Mouse (Mus musculus) granulocyte monocyte progenitor cell, adult 5-6 weeks (primary cell): ENCODE measurements around the gene Meiob. TPM values are rescaled to one million over a fixed set of nuclear protein-coding genes. Genes with fewer than 3 reads are reported as not detected.

Source experiments
- ATAC-seq: replicated peaks from 2 replicates; pipeline ENCODE4 v1.8.0; 2016; ENCODE audit warnings: mild to moderate bottlenecking, moderate TSS enrichment, inconsistent platforms; ENCODE audit not compliant: poor library complexity, severe bottlenecking
- total RNA-seq, 2 experiments: library from RNA; stranded (forward) in 1 of 2; stranded (reverse) in 1 of 2; fragments of 200-712, 200-1000 nt in 1 of 2; fragments of >200 nt in 1 of 2; fragmentation: Nextera tagmentation in 1 of 2; gene quantifications; 2 replicates each; pipeline ENCODE4 v1.2.3; 2014 to 2017

Gene Meiob
- total RNA-seq (2014; fragmentation: Nextera tagmentation) (not detected in 2 replicates), total RNA-seq (2017) (not detected in 2 replicates)

- ATAC-seq: peak; percentile 94
These were observed at the start of gene Meiob for GRCm38 (mm10) chr17:24803952-24804951. Gene Meiob (plus strand): TSS chr17:24804289.

GRCm38 (mm10) chr17:24757394-24757793, 46.7 kb upstream of the Meiob start:
- no peak for ATAC-seq

- no peak for ATAC-seq
These were observed 43.0 kb upstream of the Meiob start for GRCm38 (mm10) chr17:24761121-24761520.

DNA sequence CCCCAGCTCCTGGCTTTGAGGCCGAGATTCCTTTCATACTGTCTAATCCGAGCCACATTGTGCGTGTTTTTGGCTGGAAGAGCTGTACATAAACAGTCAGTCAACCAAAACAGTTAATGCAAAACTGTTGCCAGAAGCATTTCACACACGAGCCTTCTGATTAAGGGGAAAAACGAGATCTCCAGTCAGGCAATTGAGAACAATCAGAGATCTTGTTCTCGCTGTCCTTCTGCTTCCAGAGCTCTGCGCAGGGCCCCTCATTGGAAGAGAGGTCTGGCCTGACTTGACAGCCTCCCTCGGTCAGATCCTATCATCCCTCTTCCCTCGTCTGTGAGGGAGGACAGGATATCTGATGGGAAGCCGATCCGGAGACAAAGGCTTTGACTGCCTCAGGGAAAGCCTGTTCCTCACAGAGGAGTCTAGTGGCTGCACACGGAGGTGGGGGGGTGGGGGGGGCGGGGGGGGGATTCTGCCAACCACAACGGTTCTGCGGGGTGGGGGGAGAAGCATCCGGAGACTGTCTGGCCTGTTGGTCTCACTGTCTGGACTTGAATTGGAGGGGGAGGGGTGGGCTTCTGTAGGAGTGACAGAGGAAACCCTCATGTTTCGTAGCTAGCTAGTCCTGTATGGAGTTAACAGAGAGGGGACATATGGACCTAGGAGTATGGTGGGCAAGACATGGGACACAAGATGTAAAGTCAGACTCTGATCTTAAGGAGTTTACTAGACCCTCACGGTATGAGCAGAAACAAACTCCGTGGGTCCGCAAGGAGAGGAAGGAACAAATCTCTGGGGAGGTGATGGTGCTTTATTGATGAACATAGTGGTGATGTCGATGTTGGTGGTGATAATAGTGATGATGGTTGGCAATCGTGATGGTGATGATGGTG, 38.8 kb upstream of the Meiob start:
- ATAC-seq: no peak

GRCm38 (mm10) chr17:24766266-24766875, 37.7 kb upstream of the Meiob start:
- no peak for ATAC-seq

GRCm38 (mm10) chr17:24769146-24769545, 34.9 kb upstream of the Meiob start:
- no peak for ATAC-seq

DNA sequence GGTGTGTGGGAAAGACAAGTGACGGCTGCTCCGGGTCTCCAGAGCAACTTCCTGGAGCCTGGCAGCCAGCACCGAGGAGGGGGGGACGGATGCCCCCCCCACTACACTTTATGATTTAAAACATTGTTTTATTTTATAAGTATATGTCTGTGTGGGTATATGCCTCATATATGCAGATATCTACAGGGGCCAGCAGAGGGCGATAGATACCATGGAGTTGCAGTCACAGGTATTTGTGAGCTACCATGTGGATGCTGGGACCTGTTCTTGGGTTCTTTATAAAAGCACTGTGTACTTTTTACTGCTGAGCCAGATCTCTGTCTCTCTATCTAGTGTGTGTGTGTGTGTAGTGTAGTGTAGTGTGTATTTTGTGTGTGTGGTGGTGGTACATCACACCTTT, 30.8 kb upstream of the Meiob start:
- no peak; the same call in 1 of the 2 replicates for ATAC-seq

DNA sequence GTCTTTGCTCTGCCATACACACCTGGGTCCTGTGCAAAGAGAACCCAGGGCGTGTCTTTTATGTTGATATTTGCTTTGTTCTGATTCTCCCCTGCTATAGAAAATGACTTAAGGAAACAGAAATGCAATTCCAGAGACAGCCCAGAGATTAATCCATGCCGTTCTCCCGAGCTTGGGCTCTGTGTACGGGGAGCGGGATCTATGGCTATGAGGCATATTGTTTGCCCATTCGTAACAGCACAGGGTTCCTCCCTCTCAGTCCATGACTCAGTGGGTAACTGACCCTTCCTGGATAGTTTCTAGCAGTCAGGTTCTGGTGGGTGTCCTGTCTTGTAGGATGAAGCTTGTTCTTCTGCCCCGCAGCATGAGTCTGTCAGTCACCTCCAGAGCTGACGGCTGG, 28.9 kb upstream of the Meiob start:
- no peak for ATAC-seq

GRCm38 (mm10) chr17:24777073-24777472, 27.0 kb upstream of the Meiob start:
- no peak for ATAC-seq

DNA sequence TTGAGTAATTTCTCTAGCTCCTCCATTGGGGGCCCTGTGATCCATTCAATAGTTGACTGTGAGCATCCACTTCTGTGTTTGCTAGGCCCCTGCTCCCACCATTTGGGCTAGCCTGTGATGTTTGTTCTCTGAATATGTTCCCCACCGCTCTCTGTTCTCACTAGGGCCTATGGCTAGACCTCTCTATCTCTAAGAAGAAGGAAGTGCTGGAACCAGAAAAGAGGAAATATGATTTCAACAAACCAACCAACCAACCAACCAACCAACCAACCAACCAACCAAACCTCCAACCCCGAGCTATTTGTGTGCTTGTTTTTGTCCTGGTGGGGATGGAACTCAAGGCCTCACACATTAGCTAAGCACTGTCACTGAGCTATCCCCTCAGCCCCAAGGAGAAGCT, 23.3 kb upstream of the Meiob start:
- ATAC-seq: peak; percentile 68

DNA sequence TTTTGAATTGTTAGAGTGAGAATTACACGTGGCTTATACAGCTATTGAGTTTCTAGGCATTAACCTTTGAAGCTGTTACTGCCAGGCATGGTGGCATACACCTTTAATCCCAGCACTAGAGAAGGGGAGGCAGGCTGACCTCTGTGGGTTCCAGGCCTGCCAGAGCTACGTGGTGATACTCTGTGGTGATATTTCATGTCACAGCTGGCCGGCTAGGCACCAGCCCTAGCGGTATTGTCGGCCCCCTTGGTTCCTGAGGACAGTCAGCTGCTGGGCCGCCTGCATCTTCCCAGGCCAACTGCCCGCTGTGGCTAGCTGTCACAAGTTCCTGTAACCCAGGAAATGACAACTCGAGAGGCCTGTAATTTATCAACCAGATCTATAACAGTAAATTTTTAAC, 11.9 kb upstream of the Meiob start:
- ATAC-seq: no peak; the same call in 1 of the 2 replicates

DNA sequence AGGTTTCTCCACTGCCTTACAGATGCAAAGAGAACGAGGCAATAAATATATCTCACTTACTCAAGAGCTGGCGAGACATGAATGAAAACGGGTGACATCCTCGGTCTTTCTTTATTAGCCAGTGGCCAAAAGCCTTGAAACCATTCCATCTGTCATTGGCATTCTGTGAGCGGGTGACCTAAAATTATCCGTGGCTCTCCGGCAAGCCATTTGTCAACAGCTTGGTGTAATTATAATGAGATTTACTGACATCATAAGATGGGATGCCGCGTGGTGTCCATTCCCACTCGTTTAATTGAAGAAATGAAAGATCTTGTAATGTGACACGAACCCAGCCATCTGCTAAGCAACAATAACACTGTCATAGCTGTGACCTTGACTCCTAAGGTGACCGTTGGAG, 9.3 kb upstream of the Meiob start:
- ATAC-seq: no peak

GRCm38 (mm10) chr17:24796969-24797368, 7.1 kb upstream of the Meiob start:
- no peak for ATAC-seq

DNA sequence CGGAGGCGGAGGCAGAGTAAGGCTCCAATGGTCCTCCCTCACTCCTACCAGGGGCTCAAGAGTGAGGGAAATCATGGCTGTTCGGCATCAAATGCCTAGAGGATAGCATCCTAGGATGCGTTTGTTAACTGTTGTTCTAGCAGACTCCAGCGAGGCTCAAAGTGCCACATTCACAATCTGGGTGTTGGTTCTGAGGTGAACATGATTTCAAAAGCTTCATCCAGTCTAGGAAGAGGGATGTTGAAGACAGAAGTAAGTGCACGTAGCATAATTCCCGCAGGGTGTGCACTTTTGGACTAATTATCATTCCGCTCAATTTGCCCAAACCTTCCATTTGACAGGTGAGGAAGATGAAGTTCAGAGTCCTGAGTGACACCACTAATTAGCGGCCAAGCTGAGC, 5.9 kb upstream of the Meiob start:
- no peak for ATAC-seq

DNA sequence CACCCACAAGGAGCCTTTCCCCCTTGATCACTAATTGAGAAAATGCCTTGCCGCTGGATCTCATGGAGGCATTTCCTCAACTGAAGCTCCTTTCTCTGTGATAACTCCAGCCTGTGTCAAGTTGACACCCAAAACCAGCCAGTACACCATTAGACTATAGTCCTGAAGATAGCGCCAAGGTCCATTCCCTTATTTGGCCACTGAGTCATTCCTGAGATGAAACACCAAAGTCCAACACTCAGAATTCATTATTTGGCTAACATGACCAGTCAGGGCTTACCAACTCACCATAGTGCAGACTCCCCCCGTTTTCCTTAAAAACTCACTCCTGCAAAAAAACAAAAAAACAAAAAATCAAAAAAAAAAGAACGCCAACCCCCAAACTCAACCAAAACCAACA, 4.6 kb upstream of the Meiob start:
- no peak for ATAC-seq

DNA sequence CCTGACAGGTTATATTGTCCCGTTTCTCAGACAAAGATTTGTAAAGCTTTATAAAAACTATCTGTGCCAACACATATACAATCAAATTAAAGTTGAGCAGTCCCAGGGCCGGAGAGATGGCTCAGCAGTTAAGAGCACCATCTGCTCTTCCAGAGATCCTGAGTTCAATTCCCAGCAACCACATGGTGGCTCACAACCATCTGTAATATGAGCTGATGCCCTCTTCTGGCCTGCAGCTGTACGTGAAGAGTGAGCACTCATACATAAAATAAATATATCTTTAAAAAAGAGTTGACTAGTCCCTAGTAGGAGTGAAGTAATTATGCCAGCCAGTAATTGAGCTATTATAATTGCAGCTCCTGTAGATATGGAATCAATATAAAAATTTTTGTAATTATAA, 3.6 kb upstream of the Meiob start:
- no peak for ATAC-seq

DNA sequence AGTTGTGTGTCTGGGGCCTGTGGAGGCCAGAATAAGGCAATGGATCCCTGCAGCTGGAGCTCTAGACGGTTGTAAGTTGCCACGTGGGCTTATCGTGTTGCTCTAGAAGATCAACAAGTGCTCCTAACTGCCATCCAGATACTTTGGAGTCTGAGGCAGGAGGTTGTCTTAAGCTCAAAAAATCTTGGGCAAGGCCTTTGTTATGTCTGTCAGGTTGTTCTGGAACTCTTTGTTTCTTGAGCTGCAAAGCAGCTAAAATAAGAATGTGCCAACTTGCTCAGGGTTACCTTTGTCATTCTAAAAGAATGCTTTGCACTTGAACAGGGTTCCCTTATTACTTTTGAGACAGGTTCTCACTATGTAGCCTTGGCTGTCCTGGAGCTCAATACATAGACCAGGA, 7.1 kb downstream of the Meiob start:
- ATAC-seq: no peak

GRCm38 (mm10) chr17:24812215-24812614, 8.1 kb downstream of the Meiob start:
- ATAC-seq: no peak

DNA sequence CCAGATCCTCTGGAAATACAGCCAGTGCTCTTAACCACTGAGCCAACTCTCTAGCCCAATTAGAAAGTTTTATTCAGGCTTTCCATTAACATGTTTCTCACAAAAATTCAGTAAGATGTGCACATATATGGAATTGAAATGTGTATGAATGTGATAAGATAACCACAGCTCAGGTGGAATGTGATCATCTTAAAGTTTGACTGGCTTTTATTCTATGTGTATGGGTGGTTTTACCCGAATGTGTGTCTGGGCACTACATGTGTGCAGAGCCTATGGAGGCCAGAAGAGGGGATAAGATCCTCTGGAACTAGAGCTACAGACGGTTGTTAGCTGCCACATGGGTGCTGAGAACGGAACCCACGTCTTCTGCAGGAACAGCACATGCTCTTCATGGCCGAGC, 11.2 kb downstream of the Meiob start:
- no peak for ATAC-seq

GRCm38 (mm10) chr17:24817503-24817902, 13.4 kb downstream of the Meiob start:
- no peak for ATAC-seq

DNA sequence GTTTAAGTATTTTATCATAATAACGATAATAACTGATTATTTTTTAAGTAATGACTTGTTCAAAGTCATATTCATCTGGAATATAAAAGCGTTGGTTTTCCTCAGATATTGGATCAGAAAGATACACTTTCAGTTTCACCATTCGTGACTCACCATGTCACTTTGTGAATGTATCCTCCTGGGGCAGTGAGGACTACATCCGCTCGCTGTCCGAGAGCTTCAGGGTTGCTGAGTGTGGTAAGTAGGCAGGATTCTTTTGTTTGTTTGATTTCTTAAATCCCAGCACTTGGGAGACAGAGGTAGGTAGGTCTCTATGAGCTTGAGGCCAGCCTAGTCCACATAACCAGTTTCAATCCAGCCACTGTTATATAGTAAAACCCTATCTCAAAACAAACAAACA, 14.1 kb downstream of the Meiob start:
- ATAC-seq: no peak
